Mouse (Mus musculus) gastrocnemius, adult 8-10 months (tissue): Measurements from ENCODE around the gene Slc41a1. TPM values are rescaled to one million over a fixed set of nuclear protein-coding genes. Genes with fewer than 3 reads are reported as not detected.
"Not testable (repeated sequence)": the region's sequence is repeated elsewhere in the genome, so short reads cannot be mapped to it uniquely, and the experiment has no call there.

ENCODE experiments used
- DNase-seq, 2 experiments: peaks; one replicate each; pipeline ENCODE4 v3.0.0; 2022; ENCODE audit warnings: low spot score in 2 of 2
- total RNA-seq, 4 experiments: library from RNA; stranded (reverse); gene quantifications; 2 replicates each; pipeline ENCODE4 v1.2.4; 2022

Gene Slc41a1
- 10 to 100 TPM; 25.0 to 42.3 (median 39.1) TPM for total RNA-seq

DNA sequence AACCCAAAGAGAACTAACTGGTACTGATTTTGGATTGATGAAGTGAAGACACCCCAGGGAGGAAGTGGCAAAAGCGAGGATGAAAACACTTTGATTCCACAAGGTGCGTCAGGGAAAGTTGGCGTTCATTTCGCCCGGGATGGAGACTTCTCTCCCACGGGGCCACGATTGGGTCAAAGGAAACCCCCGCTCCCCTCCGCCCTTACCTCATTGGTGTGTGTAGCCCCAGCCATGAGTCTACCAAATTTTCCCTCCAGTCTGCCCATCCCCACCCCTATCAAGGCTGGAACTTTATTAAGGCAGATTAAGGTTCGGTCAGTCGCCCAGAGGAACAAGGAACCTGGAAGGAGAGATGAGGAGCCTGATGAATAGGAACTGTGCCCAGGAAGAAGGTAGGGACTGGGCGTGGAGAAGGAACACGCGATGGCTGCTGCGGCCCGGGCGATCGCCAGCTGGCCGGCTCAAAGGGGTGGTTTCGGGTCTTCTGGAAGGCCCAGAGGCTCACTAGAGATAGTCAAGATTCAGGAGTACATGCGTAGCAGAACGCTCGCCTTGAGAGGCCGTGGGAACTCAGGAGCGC lies at the start of gene Slc41a1:
Gene Slc41a1, plus strand, starts transcription at position 287 of the 580 bp plus-strand sequence.
- no peak for DNase-seq

DNA sequence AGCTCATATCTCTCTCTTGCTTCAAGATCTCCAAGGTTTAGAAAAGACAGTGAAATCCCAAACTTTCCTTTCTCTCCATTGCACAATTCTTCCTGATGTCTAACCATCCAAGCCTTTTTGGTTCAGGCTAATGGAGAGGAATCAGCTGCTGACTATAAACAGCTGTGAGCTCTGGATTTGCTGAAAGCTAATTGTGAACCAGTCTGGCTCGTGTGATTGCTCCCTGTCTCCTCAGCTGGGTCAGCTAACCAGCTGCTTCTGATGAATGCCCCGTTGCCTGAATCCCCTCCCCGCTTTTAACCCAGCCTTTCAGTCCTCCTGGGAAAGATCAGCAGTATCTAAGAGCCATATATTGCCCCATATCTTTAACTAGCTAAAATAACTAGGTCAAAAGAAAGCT lies 32.7 kb upstream of the Slc41a1 start:
- DNase-seq = no peak

DNA sequence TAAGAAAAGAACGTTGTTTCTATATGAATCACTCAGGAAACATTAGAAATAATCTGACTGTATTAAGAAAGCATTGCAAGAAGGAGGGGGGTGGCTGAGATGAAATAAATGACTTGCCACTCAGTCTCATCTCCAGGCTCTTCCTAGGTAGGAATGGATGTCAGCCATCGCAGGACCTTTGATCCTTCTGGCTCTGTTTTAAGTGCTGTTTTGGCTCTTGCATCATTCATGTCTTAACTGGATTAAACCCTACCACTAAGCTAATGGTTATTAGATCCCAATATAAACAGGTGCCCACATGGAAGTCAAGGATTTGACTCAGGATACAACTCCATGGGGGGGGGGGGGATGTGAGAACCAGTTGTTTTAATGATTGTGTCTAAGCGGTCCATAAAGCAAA lies 32.1 kb upstream of the Slc41a1 start:
- no peak for DNase-seq

DNA sequence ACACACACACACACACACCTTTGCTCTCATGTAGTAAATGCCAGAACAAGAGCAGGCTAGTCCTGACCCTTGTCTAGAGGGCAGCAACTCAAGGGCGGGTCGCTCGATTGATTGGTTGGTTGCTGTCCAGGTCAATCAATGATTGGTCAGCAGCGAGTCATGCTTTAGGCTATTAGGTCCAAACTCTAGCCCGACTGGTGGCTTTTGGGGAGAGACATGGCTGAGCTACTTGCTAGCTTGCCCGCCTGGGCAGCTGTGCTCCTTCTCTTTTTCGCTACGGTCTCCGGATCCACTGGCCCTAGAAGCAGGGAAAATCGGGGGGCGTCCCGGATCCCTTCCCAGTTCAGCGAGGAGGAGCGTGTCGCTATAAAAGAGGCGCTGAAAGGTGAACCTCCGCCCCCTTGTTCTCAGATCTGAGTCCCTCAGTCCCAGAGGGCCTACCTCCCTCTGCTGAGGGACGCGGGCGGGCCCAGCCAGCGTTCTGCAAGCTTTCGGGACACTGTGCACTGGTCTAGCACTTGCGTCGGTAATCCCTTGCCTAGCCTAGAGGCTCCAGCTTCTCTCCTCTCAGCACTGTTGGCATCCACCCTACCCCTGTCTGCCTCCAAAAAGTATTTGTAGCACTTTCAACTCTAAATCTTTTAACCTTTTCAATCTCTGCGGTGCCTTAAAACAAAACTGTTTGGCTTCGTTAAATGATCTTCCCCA lies 29.9 kb upstream of the Slc41a1 start, which contains the start of gene Pm20d1:
Gene Pm20d1, plus strand, starts transcription at position 180 of the 708 bp plus-strand sequence.
- peak in 1 of 2 experiments; percentile 16 for DNase-seq

DNA sequence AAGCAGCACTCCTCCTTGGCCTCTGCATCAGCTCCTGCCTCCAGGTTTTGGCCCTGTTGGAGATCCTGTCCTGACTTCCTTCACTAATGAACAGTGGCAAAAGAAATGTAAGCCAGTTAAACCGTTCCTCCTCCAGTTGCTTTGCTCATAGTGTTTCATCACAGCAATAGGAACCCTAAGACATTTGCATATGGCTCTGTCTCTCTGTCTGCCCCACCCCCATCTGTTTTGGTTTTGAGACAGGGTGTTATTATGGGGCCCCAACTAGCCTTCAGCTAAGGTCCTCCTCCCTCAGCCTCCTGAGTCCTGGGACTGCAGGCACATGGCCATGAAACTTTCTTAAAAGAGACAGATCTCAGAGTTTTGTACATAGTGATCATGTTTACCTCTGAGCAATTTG lies 27.3 kb upstream of the Slc41a1 start:
- no peak for DNase-seq

DNA sequence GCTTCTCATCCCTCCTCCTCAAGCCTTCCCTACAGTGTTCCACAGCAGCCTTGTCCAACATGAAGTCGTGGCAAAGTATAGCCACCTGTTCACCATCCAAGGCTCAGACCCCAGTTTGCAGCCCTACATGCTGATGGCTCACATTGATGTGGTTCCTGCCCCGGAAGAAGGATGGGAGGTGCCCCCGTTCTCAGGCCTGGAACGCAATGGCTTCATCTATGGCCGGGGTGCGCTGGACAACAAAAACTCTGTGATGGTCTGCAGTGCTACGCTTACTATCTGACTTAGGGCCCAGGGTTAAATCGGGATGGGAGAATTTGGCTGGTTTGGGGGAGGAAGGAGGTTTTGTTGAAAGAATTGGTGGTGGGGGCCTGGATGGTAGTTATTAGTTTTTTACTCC lies 26.2 kb upstream of the Slc41a1 start:
- DNase-seq = no peak

DNA sequence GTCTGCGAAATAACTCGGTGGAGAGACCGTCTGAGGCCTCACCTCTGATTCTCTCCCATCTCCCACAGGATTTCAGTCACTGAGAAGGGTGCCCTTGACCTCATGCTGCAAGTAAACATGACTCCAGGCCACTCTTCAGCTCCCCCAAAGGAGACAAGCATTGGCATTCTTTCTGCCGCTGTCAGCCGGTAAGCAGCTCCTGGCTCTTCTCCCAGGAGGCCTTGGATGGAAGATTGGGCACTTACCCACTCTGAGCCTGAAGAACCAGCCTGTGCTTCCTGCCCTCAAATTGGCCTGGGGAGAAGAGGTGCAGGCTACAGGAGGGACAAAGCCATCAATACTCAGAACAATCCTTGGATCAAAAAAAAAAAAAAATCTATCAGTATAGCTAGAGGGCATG lies 24.6 kb upstream of the Slc41a1 start:
- DNase-seq = no peak

DNA sequence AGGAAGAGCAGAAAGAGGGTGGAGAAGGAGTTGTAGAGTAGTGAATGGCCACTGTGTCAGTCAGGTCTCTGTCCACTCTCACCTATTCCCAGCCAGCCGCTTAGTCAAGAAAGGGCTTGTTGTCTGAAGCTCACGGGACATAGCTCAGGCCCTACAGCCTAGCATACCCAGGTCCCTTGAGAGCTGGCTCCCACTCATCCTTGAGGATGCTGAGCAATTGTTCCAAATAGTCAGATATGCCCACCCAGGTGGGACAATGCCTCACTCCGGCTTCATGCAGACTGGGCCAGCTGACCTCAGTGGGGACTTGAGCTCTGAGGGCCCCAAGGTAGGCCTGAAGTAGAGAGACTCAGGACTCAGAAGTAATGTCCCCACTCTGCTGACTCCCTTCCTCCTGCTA lies 23.1 kb upstream of the Slc41a1 start:
- no peak for DNase-seq

DNA sequence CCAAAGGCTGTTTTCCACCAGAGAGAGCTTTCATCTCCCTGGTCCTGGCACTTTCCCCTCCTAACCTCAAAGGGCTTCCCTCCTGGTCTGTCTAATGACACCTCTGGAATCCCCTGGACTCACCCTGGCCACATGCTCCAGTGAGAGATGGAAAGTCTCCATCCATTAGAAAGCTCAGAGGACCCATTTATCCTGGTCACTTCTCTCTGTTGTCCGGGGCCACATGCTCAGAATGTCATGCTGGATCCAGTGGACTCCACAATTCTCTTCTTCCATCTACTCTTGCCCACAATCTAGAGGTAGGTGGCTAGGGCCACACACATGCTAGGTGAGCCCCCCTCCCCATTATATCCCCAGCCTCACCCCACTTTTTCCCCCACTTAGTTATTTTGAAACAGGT lies 18.3 kb upstream of the Slc41a1 start:
- DNase-seq = no peak

DNA sequence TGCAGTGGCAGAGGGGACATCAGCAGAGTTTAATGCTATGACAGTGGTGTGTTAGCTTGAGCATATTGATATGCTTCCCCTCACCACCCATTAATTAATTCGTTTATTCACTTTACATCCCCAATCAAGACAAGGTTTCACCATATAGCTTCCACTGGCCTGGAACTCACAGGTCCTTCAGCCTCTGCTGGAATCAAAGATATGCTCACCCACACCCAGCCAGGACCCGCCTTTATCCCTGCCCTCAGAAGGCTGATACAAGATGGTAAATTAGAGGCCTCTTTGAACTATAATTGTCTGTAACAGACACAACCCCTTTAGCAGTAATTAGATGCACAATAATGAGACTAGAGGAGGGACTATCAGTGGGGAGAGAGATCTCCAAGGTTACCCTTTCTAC lies 17.6 kb upstream of the Slc41a1 start:
- no peak for DNase-seq

DNA sequence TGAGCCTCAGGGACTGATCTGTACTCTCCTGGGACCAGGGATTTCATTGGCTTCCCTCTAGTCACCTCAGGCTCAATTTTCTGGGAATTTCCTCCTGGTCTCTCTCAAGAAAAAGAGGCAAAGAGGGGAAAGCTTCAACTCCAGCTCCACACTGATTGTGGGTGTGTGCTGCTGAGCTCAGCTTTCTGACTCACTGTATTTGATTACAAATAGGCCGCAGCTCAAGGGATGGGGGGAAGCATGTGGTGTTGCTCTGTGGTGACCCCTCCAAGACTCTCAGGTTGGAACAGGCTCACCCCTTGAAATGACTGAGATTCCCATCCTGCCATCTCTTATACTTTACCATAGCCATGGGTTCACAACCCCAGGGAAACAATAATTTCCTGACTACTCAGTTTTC lies 15.9 kb upstream of the Slc41a1 start:
- no peak for DNase-seq

DNA sequence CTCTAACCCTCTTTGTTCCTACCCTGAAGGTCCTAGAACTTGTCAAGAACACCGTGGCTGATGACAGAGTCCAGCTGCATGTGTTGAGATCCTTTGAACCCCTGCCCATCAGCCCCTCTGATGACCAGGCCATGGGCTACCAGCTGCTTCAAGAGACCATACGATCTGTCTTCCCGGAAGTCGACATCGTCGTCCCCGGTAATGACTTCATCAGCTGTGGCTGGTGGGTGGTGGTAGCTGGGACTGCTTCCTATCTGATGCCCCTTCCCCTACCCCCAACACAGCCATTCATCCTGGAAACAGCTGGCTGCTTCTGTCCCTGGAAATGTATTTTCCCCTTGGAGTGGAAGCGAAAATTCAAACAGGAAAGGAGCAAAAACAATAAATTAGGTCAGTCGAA lies 15.3 kb upstream of the Slc41a1 start:
- DNase-seq = no peak

DNA sequence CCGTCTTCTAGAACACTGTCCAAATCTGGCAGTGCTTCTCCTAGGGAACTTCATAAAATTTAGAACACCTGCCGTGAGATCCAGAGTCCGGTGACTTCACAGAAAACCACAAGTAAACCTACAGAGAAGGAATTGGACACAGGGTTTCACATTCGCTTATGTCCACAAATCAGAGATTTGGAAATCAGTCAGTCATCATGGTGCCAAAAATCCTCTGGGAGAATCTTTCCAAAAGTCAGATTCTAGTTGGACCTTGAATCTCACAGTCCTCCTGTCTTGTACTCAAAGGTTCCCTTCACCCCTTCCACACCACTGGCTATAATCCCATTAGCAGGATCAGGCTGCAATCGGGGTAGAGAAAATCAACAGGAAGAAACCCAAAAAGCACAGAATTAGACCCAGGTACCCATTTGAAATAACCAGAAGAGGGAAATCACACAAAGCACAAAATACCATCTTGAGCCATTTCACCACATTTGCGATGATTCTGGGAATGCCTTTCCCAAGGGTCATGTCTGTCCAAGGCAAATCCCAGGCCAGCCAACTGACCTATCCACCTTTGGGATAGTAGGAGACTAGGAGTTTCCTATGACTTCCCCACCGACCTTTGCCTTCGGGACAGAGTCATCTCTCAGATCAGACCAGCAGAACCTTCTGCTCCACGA lies 14.5 kb upstream of the Slc41a1 start:
- no peak for DNase-seq

DNA sequence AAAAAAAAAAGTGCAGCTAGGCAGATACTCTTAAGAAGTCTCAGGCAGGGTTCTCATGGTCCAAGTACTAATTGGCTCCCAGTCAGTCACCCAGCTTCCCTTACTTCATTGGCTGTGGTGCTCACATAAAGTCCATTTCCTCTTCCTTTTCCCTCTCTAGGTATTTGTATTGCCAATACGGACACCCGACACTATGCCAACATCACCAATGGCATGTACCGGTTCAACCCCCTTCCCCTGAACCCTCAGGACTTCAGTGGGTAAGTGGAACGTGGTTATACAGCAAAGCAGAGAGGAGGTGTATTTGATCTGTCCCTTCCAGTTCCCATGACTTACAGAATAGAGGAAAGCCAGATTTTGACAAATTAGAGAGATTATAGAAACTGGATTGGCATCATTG lies 13.6 kb upstream of the Slc41a1 start:
- DNase-seq = no peak

DNA sequence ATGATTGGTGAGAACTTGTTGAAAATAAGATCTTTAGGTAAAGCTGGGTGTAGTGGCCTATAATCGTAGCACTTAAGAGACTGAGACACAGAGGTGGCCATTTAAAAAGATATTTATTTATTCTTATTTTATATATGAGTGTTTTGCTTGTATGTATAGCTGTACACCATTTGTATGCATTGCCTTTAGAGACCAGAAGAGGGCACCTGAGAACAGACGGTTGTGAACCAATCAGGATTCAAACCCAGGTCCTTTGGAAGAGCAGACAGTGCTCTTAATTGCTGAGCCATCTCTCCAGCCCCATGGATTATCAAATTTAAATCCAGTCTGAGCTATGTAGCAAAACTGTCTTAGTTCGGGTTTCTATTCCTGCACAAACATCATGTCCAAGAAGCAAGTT lies 13.1 kb upstream of the Slc41a1 start:
- no peak for DNase-seq

DNA sequence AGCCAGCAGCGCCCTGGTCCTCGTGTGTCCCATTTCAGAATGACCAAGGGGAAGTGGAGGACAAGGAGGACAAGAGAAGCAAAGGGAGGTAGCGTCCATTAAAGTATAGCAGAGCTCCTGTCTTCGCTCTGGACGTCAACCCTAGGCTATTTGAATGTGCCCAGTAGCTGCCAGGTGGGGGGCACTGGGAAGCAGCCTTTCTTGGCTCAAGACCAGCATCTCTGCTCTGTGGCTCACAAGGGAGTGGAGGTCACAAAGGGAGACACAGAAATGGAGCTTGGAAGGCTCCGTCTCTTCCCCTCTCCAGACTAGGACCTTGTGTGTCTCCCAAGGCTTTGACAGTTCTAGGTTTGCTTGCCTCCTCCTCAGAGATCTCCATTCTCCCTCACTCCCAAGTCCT lies 10.4 kb upstream of the Slc41a1 start:
- no peak for DNase-seq

DNA sequence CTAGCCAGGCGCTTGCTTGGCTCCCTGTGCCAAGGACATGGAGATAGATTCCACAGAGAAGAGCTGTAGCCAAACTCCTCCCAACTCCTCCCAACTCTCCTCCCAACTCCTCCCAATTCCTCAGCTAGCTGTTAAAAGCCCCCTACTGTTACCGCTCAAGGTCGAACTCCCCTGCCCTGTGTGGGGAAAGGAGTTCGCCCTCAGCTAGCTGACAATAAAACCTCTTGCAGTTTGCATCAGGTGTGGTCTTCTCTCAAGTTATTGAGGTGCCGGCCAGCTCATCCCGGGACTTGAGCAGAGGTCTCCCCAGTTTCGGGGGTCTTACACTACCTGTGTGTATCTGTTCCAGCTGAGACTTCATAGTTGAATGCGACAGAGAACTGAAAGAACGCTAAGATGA lies 6.9 kb upstream of the Slc41a1 start:
- DNase-seq = not testable (repeated sequence)

DNA sequence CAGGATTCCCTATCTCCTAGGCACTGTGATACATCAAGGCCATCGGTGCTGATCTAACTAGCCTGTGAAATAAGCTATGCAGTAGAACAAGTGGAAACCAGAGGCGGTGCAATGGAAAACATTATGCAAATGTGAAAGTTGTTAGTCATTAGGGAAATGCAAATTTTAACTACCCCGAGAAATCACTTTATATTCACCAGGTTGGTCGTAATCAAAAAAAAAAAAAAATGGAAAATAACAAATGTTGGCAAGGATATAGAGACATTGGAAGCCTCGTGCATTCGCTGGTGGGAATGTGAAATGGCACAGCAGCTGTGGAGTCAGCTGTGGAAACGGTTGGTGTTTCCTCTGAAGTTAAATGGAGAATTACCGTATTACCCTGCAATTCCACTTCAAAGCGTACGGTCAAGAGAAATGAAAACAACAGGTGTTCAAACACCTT lies 6.4 kb upstream of the Slc41a1 start:
- DNase-seq = no peak

DNA sequence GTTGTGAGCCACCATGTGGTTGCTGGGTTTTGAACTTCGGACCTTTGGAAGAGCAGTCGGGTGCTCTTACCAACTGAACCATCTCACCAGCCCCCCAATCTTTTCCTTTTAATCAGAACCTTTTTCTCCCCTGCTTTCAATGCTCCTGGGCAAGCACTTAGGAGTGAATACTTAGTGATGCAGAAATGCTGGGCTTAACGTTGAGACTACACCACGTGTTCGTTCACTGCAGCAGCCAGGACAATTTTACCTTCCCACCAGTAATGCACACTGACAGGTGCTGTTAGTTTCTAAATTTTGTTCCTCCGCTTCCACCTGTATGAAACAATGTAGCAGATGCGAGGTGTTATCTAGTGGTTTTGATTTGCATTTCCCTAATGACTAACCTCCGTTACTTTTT lies 5.0 kb upstream of the Slc41a1 start:
- no peak for DNase-seq

DNA sequence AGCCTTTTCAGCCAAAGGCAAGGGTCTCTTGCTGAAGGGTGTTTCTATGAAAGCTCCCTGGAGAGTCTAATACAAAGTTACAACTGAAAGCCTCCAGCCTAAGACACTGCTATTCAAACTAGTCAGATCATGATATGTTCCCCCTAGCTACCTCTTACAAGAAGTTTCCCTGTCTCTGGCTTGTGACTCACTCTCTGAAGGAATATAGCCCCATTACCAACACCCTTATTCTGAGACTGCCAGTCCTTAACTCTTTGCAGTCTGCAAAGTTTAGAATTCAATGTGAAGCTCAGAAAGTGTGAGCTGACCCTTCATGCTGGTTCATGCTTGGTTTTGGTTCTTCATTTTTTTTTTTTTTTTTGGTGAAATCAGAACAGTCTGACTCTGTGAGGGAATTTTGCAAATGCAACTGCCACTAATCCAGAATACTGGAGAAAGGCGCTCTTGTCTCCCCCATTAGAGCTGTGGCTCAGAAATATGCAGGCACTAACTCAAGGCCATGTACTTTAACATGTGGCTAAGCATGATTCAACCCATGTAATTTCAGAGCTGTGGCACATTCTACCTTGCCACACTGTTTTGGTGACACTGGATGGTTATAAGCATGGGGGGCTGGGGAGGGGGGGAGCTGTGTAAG lies 4.3 kb upstream of the Slc41a1 start:
- DNase-seq = no peak

DNA sequence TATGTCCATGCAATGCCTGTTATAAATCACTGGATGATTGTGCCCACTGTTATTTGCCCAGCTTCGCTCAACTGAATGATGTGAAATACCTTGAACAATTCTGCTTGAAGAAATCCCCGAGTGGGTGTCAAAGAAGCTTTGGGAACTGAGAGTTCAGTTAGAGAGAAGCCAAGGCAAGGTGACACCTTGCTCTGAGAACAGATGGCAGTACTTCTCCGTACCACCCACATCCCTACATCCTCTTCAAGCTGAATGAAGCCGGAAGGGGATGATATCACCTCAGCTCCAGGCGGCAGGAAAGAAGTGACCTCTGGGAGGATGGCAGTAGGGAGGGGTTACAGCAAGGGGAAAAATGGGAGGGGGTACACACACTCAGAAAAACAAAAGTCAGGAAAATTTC lies 3.7 kb upstream of the Slc41a1 start:
- no peak for DNase-seq

DNA sequence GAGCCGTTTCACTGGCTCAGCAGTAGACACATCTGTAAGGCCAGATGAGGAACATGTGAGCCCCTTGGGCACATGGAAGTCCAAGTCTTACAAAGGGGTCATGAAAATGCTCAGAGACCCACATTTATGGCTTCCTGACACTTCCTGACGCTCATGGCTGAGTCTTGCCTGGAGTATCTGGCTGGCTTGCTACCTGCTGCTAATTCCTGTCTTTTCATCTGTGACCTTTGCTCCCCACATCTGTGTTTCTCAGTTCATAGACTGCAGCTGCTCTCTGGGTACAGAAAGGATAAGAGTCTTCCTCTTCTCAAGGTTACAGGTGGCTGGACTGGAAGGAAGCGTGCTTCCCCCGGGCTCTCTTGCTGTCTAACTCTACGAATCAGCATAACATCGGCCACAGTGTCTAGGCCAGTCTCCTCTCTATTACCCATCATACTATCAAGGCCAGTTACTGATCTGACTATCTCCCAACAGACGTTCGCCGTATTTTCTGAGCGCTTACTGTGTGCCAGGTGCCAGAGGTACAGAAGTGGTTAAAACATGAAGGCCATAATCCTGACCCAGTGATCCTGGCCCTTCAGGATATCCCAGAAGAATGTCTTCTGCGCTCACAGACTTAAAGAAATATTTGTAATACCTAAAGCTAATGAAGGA lies 2.6 kb upstream of the Slc41a1 start:
- DNase-seq = no peak
